Mouse (Mus musculus) limb, embryonic 10.5 days (tissue): ENCODE measurements around the gene Akr1b7. TPM values are rescaled to one million over a fixed set of nuclear protein-coding genes. Genes with fewer than 3 reads are reported as not detected.
"Not testable (repeated sequence)": the region's sequence is repeated elsewhere in the genome, so short reads cannot be mapped to it uniquely, and the experiment has no call there.

ENCODE experiments used
- DNase-seq: peaks from one replicate; pipeline ENCODE4 v3.0.0-alpha.2; 2017; ENCODE audit warnings: low spot score
- H3K27ac ChIP-seq: fragments of 300-500 bp; sonication (generic); 2 replicates; pipeline ENCODE4 v1.5.1; 2016; ENCODE audit warnings: mild to moderate bottlenecking
- H3K27me3 ChIP-seq: fragments of 300-500 bp; sonication (generic); 2 replicates; pipeline ENCODE4 v1.6.1; 2016; ENCODE audit warnings: low read depth, mild to moderate bottlenecking; ENCODE audit not compliant: poor library complexity, severe bottlenecking
- H3K36me3 ChIP-seq: fragments of 300-500 bp; sonication (generic); 2 replicates; pipeline ENCODE4 v1.6.1; 2016; ENCODE audit warnings: mild to moderate bottlenecking, moderate library complexity
- H3K4me1 ChIP-seq: fragments of 300-500 bp; sonication (generic); 2 replicates; pipeline ENCODE4 v1.6.1; 2016
- H3K4me3 ChIP-seq: fragments of 300-500 bp; sonication (generic); 2 replicates; pipeline ENCODE4 v1.5.1; 2016; ENCODE audit warnings: mild to moderate bottlenecking, moderate library complexity
- H3K9me3 ChIP-seq: fragments of 300-500 bp; sonication (generic); replicated peaks from 2 replicates; pipeline ENCODE4 v1.6.1; 2016; ENCODE audit warnings: mild to moderate bottlenecking
- WGBS: fragments of 180-500 bp; shearing (Covaris S2); methylation state at CpG from one replicate; pipeline ENCODE4 v1.1.7; 2016; 5-methylcytosine and 5-hydroxymethylcytosine counted together
- polyA plus RNA-seq: library from polyadenylated mRNA; unstranded; fragments of >200 nt; fragmentation: Nextera tagmentation; extraction: Ambion mirVana; gene quantifications from 2 replicates; pipeline ENCODE4 v1.2.1, GENCODE M21; 2016

Gene Akr1b7
- polyA plus RNA-seq = 0.26 TPM in 1 of 2 replicates, not detected in the other

GRCm38 (mm10) chr6:34412023-34412422 is at the start of gene Akr1b7:
Akr1b7 (plus strand) TSS chr6:34412334.
- H3K4me3 ChIP-seq = no peak within 1 kb of the TSS
- DNase-seq = no peak

GRCm38 (mm10) chr6:34364217-34365136 is 47.7 kb upstream of the Akr1b7 start:
- DNase-seq = no peak
- H3K27me3 ChIP-seq = no peaks in the 10 kb centered on the region
- no peaks in the 10 kb centered on the region for H3K9me3 ChIP-seq
- H3K36me3 ChIP-seq = no peaks in the 10 kb centered on the region
- H3K4me1 ChIP-seq = peaks cover 5% of the 10 kb centered on the region
- H3K27ac ChIP-seq = no peak overlapping the region
- H3K4me3 ChIP-seq = no peak overlapping the region
- 90% methylated on average over 12 of the region's 12 CpGs for WGBS

More at GRCm38 (mm10) chr6:34412023-34412422, at the start of gene Akr1b7:
- no peaks in the 10 kb centered on the region for H3K27me3 ChIP-seq
- 58% methylated on average over 6 of the region's 6 CpGs for WGBS
- H3K27ac ChIP-seq = no peak within 1 kb of the TSS
- H3K4me1 ChIP-seq = no peaks in the 10 kb centered on the region
- no peaks in the 10 kb centered on the region for H3K9me3 ChIP-seq
- H3K36me3 ChIP-seq = no peaks in the 10 kb centered on the region

GRCm38 (mm10) chr6:34367998-34368397 is 44.1 kb upstream of the Akr1b7 start:
- no peak for DNase-seq
- H3K27me3 ChIP-seq = no peaks in the 10 kb centered on the region
- no peaks in the 10 kb centered on the region for H3K9me3 ChIP-seq
- H3K4me1 ChIP-seq = no peaks in the 10 kb centered on the region; the same call in 1 of the 2 replicates
- no peak overlapping the region for H3K4me3 ChIP-seq
- WGBS = 88% methylated on average over 9 of the region's 9 CpGs
- H3K27ac ChIP-seq = no peak overlapping the region
- no peaks in the 10 kb centered on the region for H3K36me3 ChIP-seq

DNA sequence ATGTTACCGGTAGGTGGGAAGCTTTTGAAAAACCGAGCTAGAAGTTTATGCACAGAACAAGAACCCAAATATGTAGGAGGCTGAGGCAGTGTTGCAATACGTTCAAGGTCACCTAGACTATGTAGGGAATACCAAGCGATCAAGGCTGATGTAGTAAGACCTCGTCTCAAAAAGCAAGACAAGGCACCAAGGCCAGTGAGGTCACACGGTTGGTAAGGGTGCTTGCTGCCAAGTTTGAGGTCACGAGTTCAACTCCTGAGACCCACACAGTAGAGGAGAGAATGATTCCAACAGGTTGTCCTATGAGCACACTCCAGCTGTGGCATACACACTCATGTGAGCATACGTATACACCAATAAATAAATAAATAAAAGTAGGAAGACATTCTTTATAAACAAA is 42.1 kb upstream of the Akr1b7 start:
- H3K27me3 ChIP-seq = no peaks in the 10 kb centered on the region
- H3K27ac ChIP-seq = no peak overlapping the region
- no peaks in the 10 kb centered on the region for H3K9me3 ChIP-seq
- H3K4me1 ChIP-seq = no peaks in the 10 kb centered on the region; the same call in 1 of the 2 replicates
- no peaks in the 10 kb centered on the region for H3K36me3 ChIP-seq
- no peak overlapping the region for H3K4me3 ChIP-seq
- DNase-seq = no peak
- WGBS = 88% methylated on average over 8 of the region's 8 CpGs

DNA sequence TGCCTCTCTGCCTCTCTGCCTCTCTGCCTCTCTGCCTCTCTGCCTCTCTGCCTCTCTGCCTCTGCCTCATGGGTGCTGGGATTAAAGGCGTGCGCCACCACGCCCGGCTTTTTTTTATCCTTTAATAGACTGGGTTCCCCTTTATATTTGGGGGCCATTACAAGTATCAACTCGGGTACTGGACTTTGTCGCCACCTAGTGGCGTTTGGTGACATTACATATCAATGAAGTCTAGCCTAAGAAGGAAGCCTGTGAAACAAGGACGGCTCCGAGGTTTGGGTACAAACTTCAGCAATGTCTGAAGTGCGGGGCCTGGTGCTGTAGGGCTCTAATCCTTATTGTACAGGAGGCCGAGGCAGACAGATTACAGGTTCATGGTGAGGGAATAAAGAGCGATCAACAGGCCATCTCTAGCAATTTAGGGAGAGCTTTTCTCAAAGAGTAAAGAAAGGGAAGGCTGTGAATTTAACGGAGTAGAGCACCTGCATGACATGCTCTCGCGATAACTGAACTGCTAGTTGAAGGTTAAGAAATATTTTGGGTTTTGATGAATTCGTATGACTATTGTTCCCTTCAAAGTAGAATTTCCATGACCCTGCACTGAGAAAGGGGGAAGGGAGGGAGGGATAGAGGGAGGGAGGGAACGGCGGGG is 40.3 kb upstream of the Akr1b7 start:
- H3K4me1 ChIP-seq = no peaks in the 10 kb centered on the region; the same call in 1 of the 2 replicates
- no peak overlapping the region for H3K27ac ChIP-seq
- DNase-seq = peak; percentile 73
- H3K36me3 ChIP-seq = no peaks in the 10 kb centered on the region
- no peaks in the 10 kb centered on the region for H3K9me3 ChIP-seq
- peak overlapping the region; percentile 21; the same call in 1 of the 2 replicates for H3K4me3 ChIP-seq
- WGBS = 29% methylated on average over 18 of the region's 18 CpGs
- no peaks in the 10 kb centered on the region for H3K27me3 ChIP-seq

DNA sequence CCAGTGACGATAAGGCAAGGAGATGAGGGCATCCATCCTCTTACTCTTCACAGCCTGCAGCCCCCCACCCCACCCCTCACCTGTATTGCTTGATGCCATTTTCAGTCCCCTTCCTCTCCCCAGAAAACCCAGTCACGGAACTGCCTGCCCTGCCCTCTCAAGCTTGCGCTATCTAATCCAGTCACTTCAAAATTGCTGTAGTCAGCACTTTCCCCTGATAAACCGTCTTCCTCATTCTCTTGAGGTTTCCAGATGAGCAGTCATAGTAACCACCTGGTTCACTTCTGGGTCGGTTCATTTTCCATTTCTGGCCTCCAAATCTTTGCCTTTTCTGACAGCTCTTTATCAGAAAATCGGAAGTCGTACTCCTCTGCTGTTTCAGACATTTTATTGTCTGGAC is 38.3 kb upstream of the Akr1b7 start:
- no peak for DNase-seq
- Histone ChIP-seq H3K36me3 (no peaks in the 10 kb centered on the region), H3K9me3 (no peaks in the 10 kb centered on the region), H3K27ac (no peak overlapping the region), H3K4me3 (no peak overlapping the region), H3K4me1 (no peaks in the 10 kb centered on the region; the same call in 1 of the 2 replicates), H3K27me3 (no peaks in the 10 kb centered on the region)
- 90% methylated on average over 7 of the region's 7 CpGs for WGBS

DNA sequence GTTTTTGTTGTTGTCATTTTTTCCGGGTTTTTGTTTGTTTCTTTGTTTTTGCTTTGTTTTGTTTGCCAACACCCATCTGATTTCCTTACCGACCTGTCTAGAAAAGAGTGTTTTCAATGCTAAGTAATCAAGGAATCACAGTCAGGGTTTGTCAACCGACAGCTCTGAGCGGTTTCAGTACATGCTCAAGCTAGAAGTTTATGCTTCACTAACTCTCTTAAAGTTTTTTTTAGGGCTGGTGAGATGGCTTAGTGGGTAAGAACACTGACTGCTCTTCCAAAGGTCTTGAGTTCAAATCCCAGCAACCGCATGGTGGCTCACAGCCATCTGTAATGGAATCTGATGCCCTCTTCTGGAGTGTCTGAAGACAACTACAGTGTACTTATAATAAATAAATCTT is 36.2 kb upstream of the Akr1b7 start:
- H3K4me3 ChIP-seq, DNase-seq, H3K27ac ChIP-seq, H3K36me3 ChIP-seq, H3K9me3 ChIP-seq, H3K4me1 ChIP-seq, H3K27me3 ChIP-seq: not testable (repeated sequence)
- 85% methylated on average over 5 of the region's 5 CpGs for WGBS

DNA sequence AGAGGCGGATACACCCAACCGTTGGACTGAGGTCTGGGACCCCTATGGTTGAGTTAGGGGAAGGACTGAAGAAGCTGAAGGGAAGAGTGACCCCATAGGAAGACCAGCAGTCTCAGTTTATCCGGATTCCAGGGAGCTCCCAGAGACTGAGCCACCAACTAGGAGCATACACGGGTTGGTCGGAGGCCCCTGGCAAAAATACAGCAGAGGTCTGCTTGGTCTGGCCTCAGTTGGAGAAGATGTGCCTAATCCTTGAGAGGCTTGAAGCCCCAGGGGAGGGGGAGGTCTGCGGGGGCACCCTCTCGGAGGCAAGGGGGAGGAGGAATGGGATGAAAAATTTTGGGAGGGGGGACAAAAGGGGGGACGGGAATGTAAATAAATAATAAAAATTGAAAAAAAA is 28.7 kb upstream of the Akr1b7 start:
- H3K4me1 ChIP-seq = peaks cover 15% of the 10 kb centered on the region
- H3K27me3 ChIP-seq = no peaks in the 10 kb centered on the region
- WGBS = 56% methylated on average over 8 of the region's 8 CpGs
- 0 out of 2 replicates have a peak, but pooled peaks cover 2% of the 10 kb centered on the region for H3K36me3 ChIP-seq
- DNase-seq = no peak
- H3K9me3 ChIP-seq = no peaks in the 10 kb centered on the region
- H3K4me3 ChIP-seq = no peak overlapping the region
- H3K27ac ChIP-seq = no peak overlapping the region

GRCm38 (mm10) chr6:34384110-34384661 is 27.9 kb upstream of the Akr1b7 start, which contains the start of gene Akr1b10:
Akr1b10 (plus strand) TSS chr6:34384218.
- H3K36me3 ChIP-seq = peaks cover 9% of the 10 kb centered on the region; the same call in 1 of the 2 replicates
- H3K4me3 ChIP-seq = peak within 1 kb of the TSS; percentile 60
- no peaks in the 10 kb centered on the region for H3K9me3 ChIP-seq
- DNase-seq = peak; percentile 70
- peaks cover 15% of the 10 kb centered on the region for H3K4me1 ChIP-seq
- H3K27me3 ChIP-seq = no peaks in the 10 kb centered on the region
- peak within 1 kb of the TSS; percentile 74 for H3K27ac ChIP-seq
- WGBS = 1% methylated on average over 17 of the region's 17 CpGs

GRCm38 (mm10) chr6:34384701-34385370 is 27.3 kb upstream of the Akr1b7 start:
- no peaks in the 10 kb centered on the region for H3K27me3 ChIP-seq
- peak; percentile 50 for DNase-seq
- H3K9me3 ChIP-seq = no peaks in the 10 kb centered on the region
- 2% methylated on average over 13 of the region's 13 CpGs for WGBS
- peak overlapping the region; percentile 60 for H3K4me3 ChIP-seq
- peak overlapping the region; percentile 74 for H3K27ac ChIP-seq
- peaks cover 15% of the 10 kb centered on the region for H3K4me1 ChIP-seq
- H3K36me3 ChIP-seq = peaks cover 10% of the 10 kb centered on the region; the same call in 1 of the 2 replicates

DNA sequence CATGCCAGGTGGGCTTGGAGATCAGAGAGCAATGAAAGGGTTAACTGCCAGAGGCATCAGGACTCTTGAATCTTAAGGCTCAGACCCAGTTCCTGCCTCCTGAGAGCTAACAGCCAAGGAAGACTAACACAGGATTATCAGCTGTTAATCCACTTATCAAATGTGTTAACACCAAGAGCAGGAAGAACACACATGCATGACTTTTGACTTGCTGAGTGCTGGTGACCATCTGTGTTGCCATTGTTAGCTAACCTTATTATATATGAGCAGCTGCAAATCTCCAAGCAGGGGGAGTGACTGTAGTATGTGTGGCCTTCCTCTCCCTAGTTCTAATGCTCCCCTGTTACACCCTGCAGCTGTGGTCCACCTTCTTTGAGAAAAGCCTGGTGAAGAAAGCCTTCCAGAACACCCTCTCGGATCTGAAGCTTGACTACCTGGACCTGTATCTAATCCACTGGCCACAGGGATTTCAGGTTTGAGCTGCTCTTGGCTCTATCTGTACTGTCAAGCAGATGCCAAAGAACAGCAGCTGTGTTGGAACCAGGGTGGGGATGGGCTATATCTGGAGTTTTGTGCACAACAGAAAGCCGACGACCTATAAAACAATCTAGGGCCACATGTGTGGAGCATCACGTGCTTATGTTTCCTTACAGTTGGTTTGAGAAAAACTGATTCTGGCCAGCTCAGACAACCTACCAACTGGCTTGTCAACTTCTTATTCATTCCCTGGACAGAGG is 23.5 kb upstream of the Akr1b7 start:
- Histone ChIP-seq H3K27ac (no peak overlapping the region), H3K9me3 (no peaks in the 10 kb centered on the region), H3K4me1 (peaks cover 12% of the 10 kb centered on the region), H3K4me3 (no peak overlapping the region), H3K27me3 (no peaks in the 10 kb centered on the region), H3K36me3 (peaks cover 27% of the 10 kb centered on the region)
- no peak for DNase-seq
- 93% methylated on average over 4 of the region's 4 CpGs for WGBS

DNA sequence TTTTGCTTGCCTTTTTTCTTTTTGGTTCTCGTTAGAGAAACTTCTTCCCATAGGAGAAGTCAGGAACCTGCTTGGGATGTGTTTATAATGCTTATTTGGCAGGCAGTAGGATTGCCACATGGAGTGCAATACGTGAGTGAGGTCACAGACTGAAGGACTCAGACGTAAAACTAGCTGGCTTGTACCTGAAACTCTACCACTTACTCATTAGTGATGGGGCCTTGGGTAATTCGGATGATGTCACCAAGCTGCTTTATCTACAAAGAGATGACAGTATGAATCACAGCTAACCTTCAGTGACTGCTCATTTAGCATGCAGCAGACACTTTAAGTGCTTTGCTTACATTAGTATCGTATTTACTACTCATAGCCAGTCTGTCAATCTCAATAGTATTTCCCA is 16.2 kb upstream of the Akr1b7 start:
- no peaks in the 10 kb centered on the region for H3K4me1 ChIP-seq
- no peak overlapping the region for H3K4me3 ChIP-seq
- WGBS = 83% methylated on average over 5 of the region's 5 CpGs
- H3K36me3 ChIP-seq = peaks cover 21% of the 10 kb centered on the region
- no peaks in the 10 kb centered on the region for H3K27me3 ChIP-seq
- H3K9me3 ChIP-seq = no peaks in the 10 kb centered on the region
- DNase-seq = no peak
- H3K27ac ChIP-seq = no peak overlapping the region
